Mouse (Mus musculus) ovary, adult 10 weeks (tissue): ENCODE data around the gene Ctsr. TPM values are rescaled to one million over a fixed set of nuclear protein-coding genes. Genes with fewer than 3 reads are reported as not detected.

Source experiments
- polyA plus RNA-seq: library from polyadenylated mRNA; stranded (reverse); fragments of 350-450 nt; fragmentation: Illumina TruSeq; extraction: RNeasy Lipid Tissue Mini Kit (QIAGEN cat#74804); gene quantifications from one replicate; pipeline ENCODE4 v1.2.3, GENCODE M21; 2014

The Ctsr gene
- not detected for polyA plus RNA-seq

DNA sequence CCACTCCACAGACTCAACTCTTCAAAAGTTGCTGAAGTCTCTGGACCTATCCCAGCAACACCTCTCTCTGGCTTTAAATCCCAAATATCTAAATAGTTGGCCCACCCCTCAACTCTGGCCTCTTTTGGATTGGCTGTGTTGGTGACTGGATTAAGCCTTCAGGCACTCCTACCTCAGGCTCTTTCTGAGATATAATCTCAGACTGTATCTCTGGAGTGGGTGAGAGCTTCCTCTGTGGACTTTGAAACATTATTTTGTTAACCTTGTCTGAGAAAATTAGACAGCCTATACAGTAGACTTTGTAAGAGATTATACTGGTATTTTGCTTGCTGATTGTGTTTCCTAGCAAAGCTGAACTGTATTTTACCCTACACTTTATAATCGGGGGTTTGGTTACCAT, at the start of gene Ctsr:
Gene Ctsr, minus strand, starts transcription at position 101 of the 400 bp plus-strand sequence.

DNA sequence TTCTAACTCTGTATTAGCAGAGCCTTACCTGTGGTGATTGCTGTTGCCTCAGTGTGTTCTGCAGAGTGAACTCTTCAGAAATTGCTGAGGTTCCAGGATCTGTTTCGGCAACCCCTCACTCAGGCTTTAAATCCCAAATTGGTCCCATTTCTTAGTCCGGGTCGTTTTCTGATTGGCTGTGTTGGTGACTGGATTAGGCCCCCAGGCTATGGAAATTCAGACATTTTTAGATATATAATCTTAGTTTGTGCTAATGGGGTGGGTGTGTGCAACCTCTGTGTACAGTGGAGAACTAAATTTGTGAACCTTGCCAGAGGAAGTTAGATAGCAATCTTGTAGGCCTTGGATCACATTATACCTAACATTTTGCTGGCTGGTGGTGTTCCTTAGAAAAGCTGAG, 39.3 kb upstream of the Ctsr start, which contains the start of gene Cts6:
Gene Cts6, minus strand, starts transcription at position 101 of the 400 bp plus-strand sequence.

Other genes with a start within 250 kb of the Ctsr start
- 7.7 TPM for gene Gm49393, start 228.7 kb downstream of the Ctsr start, polyA plus RNA-seq
- gene Gm49391, start 227.7 kb downstream of the Ctsr start, polyA plus RNA-seq: 11.8 TPM
- gene Ctla2a, start 227.6 kb downstream of the Ctsr start, polyA plus RNA-seq: 61.0 TPM
- not detected for gene Tpbpa, start 222.3 kb downstream of the Ctsr start, polyA plus RNA-seq
- not detected for gene Ctsj, start 158.3 kb downstream of the Ctsr start, polyA plus RNA-seq
- not detected for gene Ctsq, start 123.6 kb downstream of the Ctsr start, polyA plus RNA-seq
- gene Cts6, start 39.2 kb upstream of the Ctsr start, polyA plus RNA-seq: not detected
- gene Cts8, start 91.1 kb upstream of the Ctsr start, polyA plus RNA-seq: not detected
- not detected for gene Gm49398, start 124.6 kb upstream of the Ctsr start, polyA plus RNA-seq
- not detected for gene Cts7, start 193.9 kb upstream of the Ctsr start, polyA plus RNA-seq